Mouse (Mus musculus): ENCODE measurements around the gene Scfd2. TPM values are rescaled to one million over a fixed set of nuclear protein-coding genes. Genes with fewer than 3 reads are reported as not detected.

Gene Scfd2
- polyA plus RNA-seq, 1 experiment from 2014 or later = 21.7 TPM

DNA sequence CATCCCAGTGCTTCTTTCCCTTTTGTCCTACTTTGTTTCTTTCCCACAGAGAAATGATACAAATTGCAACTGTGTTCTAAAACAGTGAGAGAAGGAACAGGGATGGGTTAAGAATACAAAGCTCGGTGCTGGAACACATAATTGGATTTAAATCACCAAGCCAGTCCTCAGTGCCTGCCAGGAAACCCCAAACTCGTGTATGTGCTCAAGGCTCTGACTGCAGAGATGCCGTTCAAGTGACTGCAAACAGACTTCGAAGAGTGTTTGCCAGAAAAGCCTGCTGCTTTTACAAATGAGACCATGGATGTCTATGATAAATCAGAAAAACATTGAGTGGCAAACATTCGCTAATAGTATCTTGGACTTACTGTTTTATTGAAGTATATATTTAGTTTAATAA is 80.6 kb downstream of the Scfd2 start:
- H3K27me3 ChIP-seq = no peaks in the 10 kb centered on the region
- 68% methylated on average over 5 of the region's 5 CpGs for WGBS
- peaks cover 4% of the 10 kb centered on the region; the same call in 1 of the 2 replicates for H3K4me1 ChIP-seq (replicated peaks)
- ATAC-seq = no peak
- no peaks in the 10 kb centered on the region for H3K36me3 ChIP-seq
- H3K4me3 ChIP-seq (replicated peaks) = no peak overlapping the region
- no peaks in the 10 kb centered on the region for H3K9me3 ChIP-seq
- no peak overlapping the region for H3K4me2 ChIP-seq (replicated peaks)
- no peak overlapping the region for H3K9ac ChIP-seq (replicated peaks)
- H3K27ac ChIP-seq = no peak overlapping the region

- Histone ChIP-seq H3K4me2 (replicated peaks) (no peak overlapping the region), H3K27me3 (no peaks in the 10 kb centered on the region), H3K4me3 (replicated peaks) (no peak overlapping the region), H3K9me3 (no peaks in the 10 kb centered on the region), H3K9ac (replicated peaks) (no peak overlapping the region), H3K36me3 (no peaks in the 10 kb centered on the region), H3K27ac (no peak overlapping the region), H3K4me1 (replicated peaks) (peaks cover 4% of the 10 kb centered on the region; the same call in 1 of the 2 replicates)
- ATAC-seq = no peak
- WGBS = 51% methylated on average over 10 of the region's 10 CpGs
Measured at GRCm38 (mm10) chr5:74447517-74448334, 83.8 kb downstream of the Scfd2 start.

DNA sequence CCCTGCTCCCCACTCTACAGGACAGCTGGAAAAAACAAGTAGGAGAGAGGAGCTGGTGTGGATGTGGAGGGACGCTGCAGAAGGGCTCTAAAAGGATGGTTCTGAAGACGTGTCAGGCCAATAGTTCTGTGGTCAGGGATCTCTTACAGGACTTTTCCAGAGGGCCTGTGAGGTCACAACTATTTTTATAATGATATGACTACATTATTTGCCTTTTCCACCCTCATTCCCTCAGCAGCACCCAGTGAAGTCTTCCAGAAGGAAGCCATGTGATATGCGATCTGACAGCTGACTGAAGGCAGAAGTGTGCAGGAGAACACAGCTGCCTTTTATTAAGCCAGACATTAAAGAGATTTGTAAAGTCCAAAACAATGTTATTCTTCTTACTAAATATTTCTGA is 85.7 kb downstream of the Scfd2 start:
- H3K27me3 ChIP-seq = no peaks in the 10 kb centered on the region
- H3K36me3 ChIP-seq = no peaks in the 10 kb centered on the region
- no peak overlapping the region for H3K27ac ChIP-seq
- H3K4me3 ChIP-seq (replicated peaks) = no peak overlapping the region
- no peak for ATAC-seq
- H3K4me2 ChIP-seq (replicated peaks) = no peak overlapping the region
- no peaks in the 10 kb centered on the region for H3K9me3 ChIP-seq
- H3K4me1 ChIP-seq (replicated peaks) = peaks cover 4% of the 10 kb centered on the region; the same call in 1 of the 2 replicates
- WGBS = 84% methylated on average over 3 of the region's 3 CpGs
- H3K9ac ChIP-seq (replicated peaks) = no peak overlapping the region

GRCm38 (mm10) chr5:74438353-74438752 is 93.2 kb downstream of the Scfd2 start:
- 89% methylated on average over 8 of the region's 8 CpGs for WGBS
- no peaks in the 10 kb centered on the region for H3K36me3 ChIP-seq
- H3K4me3 ChIP-seq (replicated peaks) = no peak overlapping the region
- no peak for ATAC-seq
- H3K27ac ChIP-seq = no peak overlapping the region
- H3K27me3 ChIP-seq = peaks cover 15% of the 10 kb centered on the region
- H3K9me3 ChIP-seq = no peaks in the 10 kb centered on the region
- no peak overlapping the region for H3K4me2 ChIP-seq (replicated peaks)
- H3K9ac ChIP-seq (replicated peaks) = no peak overlapping the region
- H3K4me1 ChIP-seq (replicated peaks) = peaks cover 4% of the 10 kb centered on the region

DNA sequence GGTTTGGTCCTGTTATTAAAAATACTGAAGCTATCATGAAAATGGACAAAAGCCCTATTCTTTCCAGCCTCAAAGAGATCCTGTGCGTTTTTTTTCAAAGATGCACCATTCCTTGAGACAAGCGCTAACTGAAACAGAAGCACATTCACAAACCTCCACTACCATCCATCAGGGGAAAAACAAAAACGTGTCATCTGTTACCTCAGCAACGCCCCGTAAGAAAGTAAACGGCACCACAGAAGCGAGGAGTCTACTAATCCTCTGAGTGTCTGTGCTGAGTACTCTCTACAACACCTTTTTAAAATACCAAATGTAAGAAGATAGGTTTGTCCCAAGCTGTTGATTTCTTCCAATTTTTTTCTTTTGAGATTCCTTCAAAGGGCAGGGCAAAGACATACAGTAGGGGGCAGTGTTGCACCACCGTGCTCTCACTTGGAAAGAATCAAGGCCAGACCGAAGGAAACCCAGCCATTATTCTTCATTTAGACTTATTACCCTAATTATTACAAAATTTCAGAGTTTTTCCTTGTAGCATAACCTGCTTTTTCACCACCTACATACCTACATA is 97.9 kb downstream of the Scfd2 start:
- H3K27ac ChIP-seq = no peak overlapping the region
- H3K27me3 ChIP-seq = peaks cover 37% of the 10 kb centered on the region
- no peak overlapping the region for H3K9ac ChIP-seq (replicated peaks)
- peaks cover 8% of the 10 kb centered on the region for H3K4me1 ChIP-seq (replicated peaks)
- no peak for ATAC-seq
- H3K4me3 ChIP-seq (replicated peaks) = no peak overlapping the region
- H3K4me2 ChIP-seq (replicated peaks) = no peak overlapping the region
- 26% methylated on average over 9 of the region's 9 CpGs for WGBS
- H3K36me3 ChIP-seq = no peaks in the 10 kb centered on the region
- no peaks in the 10 kb centered on the region for H3K9me3 ChIP-seq

DNA sequence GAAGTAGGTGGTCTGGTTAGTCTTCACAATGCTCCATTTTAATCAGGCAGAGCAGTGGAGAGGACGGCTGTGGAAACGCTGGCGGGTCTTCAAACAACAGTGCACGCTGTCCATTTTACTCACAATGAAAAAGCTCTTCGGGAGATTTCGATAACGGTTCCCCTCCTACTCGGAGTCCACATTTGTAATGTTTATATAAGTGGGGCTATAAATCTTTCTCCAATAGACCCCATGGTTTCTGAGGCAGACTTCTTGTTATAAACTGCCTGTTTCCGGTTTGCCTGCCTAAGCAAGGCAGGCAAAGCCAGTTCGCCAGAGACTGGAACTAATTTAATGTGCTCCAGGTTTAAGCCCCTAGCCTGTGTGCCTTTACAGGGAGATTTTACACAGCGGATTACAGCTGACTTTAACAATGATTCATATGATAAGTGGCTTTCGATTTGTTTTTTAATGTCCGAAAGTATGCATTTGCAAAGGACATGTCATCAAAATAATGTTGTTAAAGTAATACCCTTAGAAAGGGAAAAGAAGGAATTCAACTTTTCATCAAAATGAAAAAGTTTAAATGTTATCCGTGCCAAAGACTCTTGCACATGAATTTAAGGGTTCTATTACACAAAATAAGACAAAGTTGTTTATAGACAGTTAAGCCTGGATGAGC is 98.5 kb downstream of the Scfd2 start:
- Histone ChIP-seq H3K4me2 (replicated peaks) (peak overlapping the region; percentile 40), H3K4me1 (replicated peaks) (peaks cover 8% of the 10 kb centered on the region), H3K27me3 (peaks cover 33% of the 10 kb centered on the region), H3K9ac (replicated peaks) (no peak overlapping the region), H3K36me3 (no peaks in the 10 kb centered on the region), H3K27ac (no peak overlapping the region), H3K9me3 (no peaks in the 10 kb centered on the region), H3K4me3 (replicated peaks) (no peak overlapping the region)
- peak; percentile 73; the same call in 1 of the 2 replicates for ATAC-seq
- 27% methylated on average over 14 of the region's 14 CpGs for WGBS

GRCm38 (mm10) chr5:74420615-74421132 is 110.9 kb downstream of the Scfd2 start:
- WGBS = 92% methylated on average over 5 of the region's 5 CpGs
- Histone ChIP-seq H3K4me3 (replicated peaks) (no peak overlapping the region), H3K27ac (no peak overlapping the region), H3K9ac (replicated peaks) (no peak overlapping the region), H3K4me2 (replicated peaks) (no peak overlapping the region), H3K4me1 (replicated peaks) (no peaks in the 10 kb centered on the region), H3K9me3 (no peaks in the 10 kb centered on the region), H3K36me3 (no peaks in the 10 kb centered on the region), H3K27me3 (no peaks in the 10 kb centered on the region)
- ATAC-seq = no peak

DNA sequence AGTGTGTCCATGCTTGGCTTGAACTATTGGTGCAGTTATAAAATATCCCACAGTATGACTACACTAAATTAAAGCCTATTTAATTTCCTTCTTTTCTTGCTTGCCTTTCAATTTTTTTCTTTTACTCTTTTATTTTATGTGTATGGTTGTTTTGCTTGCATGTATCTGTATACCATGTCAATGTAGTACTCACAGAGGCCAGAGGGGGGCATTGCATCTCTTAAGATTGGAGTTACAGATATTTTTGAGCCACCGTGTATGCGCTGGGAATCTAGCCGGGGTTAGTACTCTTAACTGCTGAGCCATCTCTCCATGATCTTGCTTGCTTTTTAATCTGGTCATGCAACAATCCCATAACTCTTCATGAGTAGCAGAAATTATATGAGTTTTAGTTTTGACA is 119.0 kb downstream of the Scfd2 start:
- ATAC-seq = no peak
- Histone ChIP-seq H3K36me3 (no peaks in the 10 kb centered on the region), H3K27ac (no peak overlapping the region), H3K9ac (replicated peaks) (no peak overlapping the region), H3K4me2 (replicated peaks) (no peak overlapping the region), H3K9me3 (no peaks in the 10 kb centered on the region), H3K4me3 (replicated peaks) (no peak overlapping the region), H3K27me3 (no peaks in the 10 kb centered on the region), H3K4me1 (replicated peaks) (no peaks in the 10 kb centered on the region)
- WGBS = 96% methylated on average over 3 of the region's 3 CpGs

DNA sequence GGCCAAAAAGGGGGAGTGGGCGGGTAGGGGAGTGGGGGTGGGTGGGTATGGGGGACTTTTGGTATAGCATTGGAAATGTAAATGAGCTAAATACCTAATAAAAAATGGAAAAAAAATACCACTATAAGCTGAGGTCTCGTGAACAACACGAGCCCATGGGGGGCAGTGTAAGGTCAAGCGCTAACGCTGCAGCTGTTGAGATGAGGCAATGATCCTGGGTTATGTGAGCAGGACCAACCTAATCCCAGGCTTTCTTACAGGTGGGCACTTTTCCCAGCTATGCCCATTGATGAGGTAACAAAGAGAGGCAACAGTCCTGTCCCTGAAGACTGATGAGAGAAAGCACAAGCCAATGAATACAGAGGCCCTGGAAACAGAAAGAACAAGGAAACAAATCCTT is 126.7 kb downstream of the Scfd2 start:
- Histone ChIP-seq H3K4me2 (replicated peaks) (no peak overlapping the region), H3K27ac (no peak overlapping the region), H3K9ac (replicated peaks) (no peak overlapping the region), H3K4me3 (replicated peaks) (no peak overlapping the region), H3K36me3 (no peaks in the 10 kb centered on the region), H3K27me3 (no peaks in the 10 kb centered on the region), H3K9me3 (no peaks in the 10 kb centered on the region), H3K4me1 (replicated peaks) (no peaks in the 10 kb centered on the region)
- no peak for ATAC-seq
- 89% methylated on average over 5 of the region's 5 CpGs for WGBS

GRCm38 (mm10) chr5:74404083-74404482 is 127.5 kb downstream of the Scfd2 start:
- no peak for ATAC-seq

GRCm38 (mm10) chr5:74402626-74403025 is 128.9 kb downstream of the Scfd2 start:
- WGBS = 88% methylated on average over 4 of the region's 4 CpGs
- no peak overlapping the region for H3K4me3 ChIP-seq (replicated peaks)
- H3K9me3 ChIP-seq = no peaks in the 10 kb centered on the region
- no peak overlapping the region for H3K4me2 ChIP-seq (replicated peaks)
- no peak overlapping the region for H3K27ac ChIP-seq
- ATAC-seq = no peak
- no peaks in the 10 kb centered on the region for H3K36me3 ChIP-seq
- H3K4me1 ChIP-seq (replicated peaks) = no peaks in the 10 kb centered on the region
- H3K27me3 ChIP-seq = no peaks in the 10 kb centered on the region
- no peak overlapping the region for H3K9ac ChIP-seq (replicated peaks)

More at GRCm38 (mm10) chr5:74404083-74404482, 127.5 kb downstream of the Scfd2 start:
- Histone ChIP-seq H3K4me1 (replicated peaks) (no peaks in the 10 kb centered on the region), H3K9ac (replicated peaks) (no peak overlapping the region), H3K36me3 (no peaks in the 10 kb centered on the region), H3K27ac (no peak overlapping the region), H3K27me3 (no peaks in the 10 kb centered on the region), H3K4me2 (replicated peaks) (no peak overlapping the region), H3K4me3 (replicated peaks) (no peak overlapping the region), H3K9me3 (no peaks in the 10 kb centered on the region)
- 85% methylated on average over 5 of the region's 5 CpGs for WGBS

DNA sequence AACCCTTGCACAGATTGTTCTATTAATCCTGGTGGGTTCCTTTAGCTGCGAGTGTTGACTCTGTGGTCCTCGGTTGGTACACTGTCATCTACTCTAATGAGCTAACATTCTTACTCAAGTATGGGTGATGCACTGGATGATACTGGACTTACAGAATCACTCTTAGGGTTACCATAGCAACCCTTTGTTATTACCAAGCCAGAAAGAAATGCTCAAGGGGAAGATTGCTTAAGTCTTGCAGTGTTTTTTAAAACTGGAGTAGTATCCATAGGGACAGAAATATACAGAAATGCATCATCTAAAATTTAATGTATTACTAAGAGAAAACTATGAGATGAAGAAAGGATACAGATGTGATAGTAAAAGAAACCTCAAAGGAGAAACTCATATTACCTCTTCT is 139.8 kb downstream of the Scfd2 start:
- no peak overlapping the region for H3K4me2 ChIP-seq (replicated peaks)
- H3K27me3 ChIP-seq = no peaks in the 10 kb centered on the region
- H3K9ac ChIP-seq (replicated peaks) = no peak overlapping the region
- no peaks in the 10 kb centered on the region for H3K9me3 ChIP-seq
- H3K4me3 ChIP-seq (replicated peaks) = no peak overlapping the region
- 63% methylated on average over 2 of the region's 2 CpGs for WGBS
- 0 out of 2 replicates have a peak, but pooled peaks cover 8% of the 10 kb centered on the region for H3K4me1 ChIP-seq (replicated peaks)
- ATAC-seq = no peak
- no peak overlapping the region for H3K27ac ChIP-seq
- H3K36me3 ChIP-seq = no peaks in the 10 kb centered on the region
